Mouse (Mus musculus) small intestine, adult 2 months (tissue): ENCODE measurements around the gene Gm47995. TPM values are rescaled to one million over a fixed set of nuclear protein-coding genes. Genes with fewer than 3 reads are reported as not detected.
A peak's percentile ranks its signal among the peaks of the same experiment; 100 is the strongest.

Experiments used
- H3K27ac ChIP-seq: fragments of 200-500 bp; 2 replicates; pipeline ENCODE4 v1.5.1; 2012; ENCODE audit warnings: low read depth, low read length, control low read depth, inconsistent platforms; ENCODE audit not compliant: insufficient read depth
- H3K27me3 ChIP-seq: fragments of 200-500 bp; 2 replicates; pipeline ENCODE4 v1.6.1; 2012; ENCODE audit warnings: mild to moderate bottlenecking, moderate library complexity, low read length, inconsistent platforms; ENCODE audit not compliant: control insufficient read depth, insufficient read depth
- H3K36me3 ChIP-seq: fragments of 200-500 bp; 2 replicates; pipeline ENCODE4 v1.6.1; 2012; ENCODE audit warnings: mild to moderate bottlenecking, low read length, control low read depth, inconsistent platforms; ENCODE audit not compliant: control insufficient read depth, insufficient read depth
- H3K4me1 ChIP-seq: fragments of 200-500 bp; 2 replicates; pipeline ENCODE4 v1.6.1; 2012; ENCODE audit warnings: low read length, inconsistent platforms, mixed read lengths; ENCODE audit not compliant: control insufficient read depth, insufficient read depth, insufficient read length
- H3K4me3 ChIP-seq: fragments of 200-500 bp; 2 replicates; pipeline ENCODE4 v1.5.1; 2012; ENCODE audit warnings: low read depth, mild to moderate bottlenecking, control low read depth, inconsistent platforms, low read length, moderate library complexity
- CTCF ChIP-seq: fragments of 200-500 bp; IDR thresholded peaks from 2 replicates; pipeline ENCODE4 v1.5.1; 2012; ENCODE audit warnings: low read depth, mild to moderate bottlenecking, control low read depth, inconsistent platforms, low read length, moderate library complexity, mixed read lengths; ENCODE audit not compliant: insufficient replicate concordance, insufficient read length; ENCODE audit errors: extremely low read depth
- POLR2A ChIP-seq: fragments of 200-500 bp; IDR thresholded peaks from 2 replicates; pipeline ENCODE4 v1.6.1; 2012; ENCODE audit warnings: low read depth, mild to moderate bottlenecking, control low read depth, inconsistent platforms, low read length, moderate library complexity
- WGBS: fragments of 180-500 bp; shearing (Covaris S2); methylation state at CpG from one replicate; pipeline ENCODE4 v1.1.7; 2018; 5-methylcytosine and 5-hydroxymethylcytosine counted together
- polyA plus RNA-seq: library from polyadenylated mRNA; depleted of rRNA; stranded (reverse); fragments of >200 nt; gene quantifications from 2 replicates; pipeline ENCODE4 v1.2.3, GENCODE M21; 2012

Gm47995 gene
- polyA plus RNA-seq, 1 experiment = 0.42 TPM

GRCm38 (mm10) chr1:151214862-151215261, 16.6 kb downstream of the Gm47995 start:
- Histone ChIP-seq H3K4me1 (peaks cover 13% of the 10 kb centered on the region; the same call in 1 of the 2 replicates), H3K27ac (no peak overlapping the region), H3K36me3 (no peaks in the 10 kb centered on the region), H3K27me3 (no peaks in the 10 kb centered on the region), H3K4me3 (no peak overlapping the region)
- 50% methylated on average over 2 of the region's 2 CpGs for WGBS
- TF ChIP-seq CTCF (no peak), POLR2A (no peak)

- WGBS = 10% methylated on average over 1 of the region's 1 CpGs
- Histone ChIP-seq H3K27ac (peak overlapping the region; percentile 9; the same call in 1 of the 2 replicates), H3K4me3 (no peak overlapping the region), H3K36me3 (no peaks in the 10 kb centered on the region), H3K27me3 (no peaks in the 10 kb centered on the region), H3K4me1 (peaks cover 13% of the 10 kb centered on the region; the same call in 1 of the 2 replicates)
- no peak for TF ChIP-seq POLR2A
- no peak for TF ChIP-seq CTCF
These were observed 17.7 kb downstream of the Gm47995 start for GRCm38 (mm10) chr1:151215985-151216384.

DNA sequence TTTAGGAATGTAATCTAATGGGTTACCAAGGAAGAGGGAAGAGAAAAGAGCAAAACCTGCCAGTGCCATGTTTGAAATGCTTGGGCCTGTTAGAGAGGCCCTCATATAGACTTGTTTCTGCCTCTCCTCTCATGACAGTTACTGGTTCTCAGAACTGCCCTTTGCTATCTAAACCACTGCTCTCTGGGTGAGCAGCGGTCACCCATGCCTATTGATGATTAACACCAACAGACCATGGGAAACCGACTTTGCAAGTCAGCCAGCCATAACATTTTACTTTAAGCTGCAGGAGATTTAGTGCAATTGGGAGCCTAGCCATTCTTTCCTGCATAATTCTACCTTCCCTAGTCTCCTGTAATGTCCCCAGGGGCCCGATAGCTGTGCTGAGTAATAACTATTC, 18.2 kb downstream of the Gm47995 start:
- Histone ChIP-seq H3K27me3 (no peaks in the 10 kb centered on the region), H3K36me3 (no peaks in the 10 kb centered on the region), H3K27ac (0 out of 2 replicates have a peak overlapping the region, but pooled peaks have one; percentile 9), H3K4me1 (peaks cover 13% of the 10 kb centered on the region; the same call in 1 of the 2 replicates), H3K4me3 (no peak overlapping the region)
- TF ChIP-seq CTCF (no peak), POLR2A (no peak)
- 38% methylated on average over 3 of the region's 3 CpGs for WGBS

DNA sequence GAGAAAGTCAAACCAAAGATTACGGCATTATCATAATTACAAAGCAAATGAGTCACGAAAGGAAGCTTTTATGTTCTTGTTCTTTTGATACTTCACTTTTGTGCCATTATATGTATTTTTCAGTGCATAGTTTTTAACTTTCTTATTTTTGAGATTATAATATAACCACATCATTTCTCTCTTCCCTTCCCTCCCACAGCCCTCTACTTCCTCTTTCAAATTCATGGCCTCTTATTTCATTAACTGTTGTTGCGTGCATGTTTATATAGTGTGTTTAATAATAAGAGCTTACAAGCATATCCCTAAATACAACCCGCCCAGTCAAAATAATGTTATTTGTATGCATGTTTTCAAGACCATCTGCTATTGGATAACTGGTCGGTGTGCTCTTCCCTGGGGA, 20.8 kb downstream of the Gm47995 start:
- Histone ChIP-seq H3K36me3 (no peaks in the 10 kb centered on the region), H3K4me3 (no peak overlapping the region), H3K27ac (no peak overlapping the region), H3K4me1 (peaks cover 13% of the 10 kb centered on the region; the same call in 1 of the 2 replicates), H3K27me3 (no peaks in the 10 kb centered on the region)
- TF ChIP-seq POLR2A (no peak), CTCF (no peak)
- WGBS = 91% methylated on average over 5 of the region's 5 CpGs

DNA sequence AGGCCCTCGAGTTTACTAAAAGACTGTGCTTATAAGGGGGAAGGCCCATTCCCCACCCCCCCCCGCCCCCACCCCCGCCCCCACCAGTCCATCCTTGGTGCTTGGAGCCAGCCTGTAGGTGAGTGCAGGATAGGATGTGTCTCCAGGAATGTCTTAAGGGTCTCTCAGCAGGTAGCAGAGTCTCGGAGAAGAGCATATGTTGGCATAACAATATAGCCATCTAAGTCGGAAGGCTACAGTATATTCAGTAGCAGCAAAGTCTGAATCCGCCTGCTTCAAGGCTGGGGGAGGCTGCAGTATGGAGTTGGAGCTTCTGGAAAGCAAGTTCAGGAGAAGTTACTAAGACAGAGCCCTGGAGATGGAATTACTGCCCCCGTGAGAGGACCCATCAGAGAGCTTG, 21.9 kb downstream of the Gm47995 start:
- H3K4me3 ChIP-seq = no peak overlapping the region
- 85% methylated on average over 7 of the region's 7 CpGs for WGBS

DNA sequence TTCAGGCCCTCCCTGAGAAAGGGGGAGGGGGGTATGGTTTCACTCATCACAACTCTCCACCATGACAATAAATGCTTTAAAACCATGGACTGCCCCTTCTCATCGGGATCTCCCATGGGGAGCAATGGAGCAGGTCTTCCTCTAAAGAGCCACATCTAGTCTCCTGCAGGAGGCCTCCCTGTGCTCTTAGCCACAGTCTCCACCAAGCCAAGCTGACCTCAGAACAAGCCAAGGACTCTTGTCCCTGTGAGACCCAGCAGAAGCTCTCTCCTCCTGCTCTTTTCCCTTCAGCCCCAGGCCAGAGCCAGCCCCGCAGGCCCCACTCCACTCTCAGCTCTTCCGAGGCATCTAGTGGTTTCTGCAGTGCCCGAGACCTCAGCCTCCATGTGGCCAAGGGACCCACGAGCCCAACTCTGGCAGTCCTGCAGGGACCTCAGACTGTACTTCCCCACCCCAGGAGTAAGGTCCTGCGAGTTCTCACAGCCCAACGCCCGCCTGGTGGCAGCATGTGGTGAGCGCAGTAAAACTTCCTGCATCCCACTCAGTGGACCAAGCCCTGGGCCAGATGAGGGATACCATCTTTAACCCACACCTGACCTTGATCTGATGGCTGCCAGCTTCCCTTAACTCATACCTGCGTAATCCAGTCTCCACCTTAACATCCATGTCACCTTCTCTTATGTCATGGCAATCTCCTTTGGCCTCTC, 24.5 kb downstream of the Gm47995 start:
- TF ChIP-seq POLR2A (no peak), CTCF (no peak)
- Histone ChIP-seq H3K27me3 (no peaks in the 10 kb centered on the region), H3K4me1 (no peaks in the 10 kb centered on the region), H3K4me3 (no peak overlapping the region), H3K36me3 (no peaks in the 10 kb centered on the region), H3K27ac (no peak overlapping the region)
- 91% methylated on average over 10 of the region's 10 CpGs for WGBS

More for the DNA sequence above, 21.9 kb downstream of the Gm47995 start:
- no peak overlapping the region for H3K27ac ChIP-seq
- peaks cover 9% of the 10 kb centered on the region; the same call in 1 of the 2 replicates for H3K4me1 ChIP-seq
- no peaks in the 10 kb centered on the region for H3K27me3 ChIP-seq
- TF ChIP-seq CTCF = no peak
- TF ChIP-seq POLR2A = no peak
- no peaks in the 10 kb centered on the region for H3K36me3 ChIP-seq

- WGBS = 82% methylated on average over 1 of the region's 1 CpGs
These were observed 25.1 kb downstream of the Gm47995 start for GRCm38 (mm10) chr1:151223377-151223776.

More at GRCm38 (mm10) chr1:151223377-151223776, 25.1 kb downstream of the Gm47995 start:
- no peak for TF ChIP-seq POLR2A
- TF ChIP-seq CTCF = no peak
- H3K36me3 ChIP-seq = no peaks in the 10 kb centered on the region
- H3K27ac ChIP-seq = no peak overlapping the region
- no peak overlapping the region for H3K4me3 ChIP-seq
- H3K27me3 ChIP-seq = no peaks in the 10 kb centered on the region
- H3K4me1 ChIP-seq = no peaks in the 10 kb centered on the region
